Mouse (Mus musculus) thymus, adult 2 months (tissue): ENCODE results near the gene Gm20388.
"Not testable (repeated sequence)": the region's sequence is repeated elsewhere in the genome, so short reads cannot be mapped to it uniquely, and the experiment has no call there.

Experiments used
- CTCF ChIP-seq: fragments of 200-500 bp; IDR thresholded peaks from 2 replicates; pipeline ENCODE4 v1.5.1; 2012; ENCODE audit warnings: mild to moderate bottlenecking, control low read depth, low read length, moderate library complexity, borderline replicate concordance; ENCODE audit not compliant: control insufficient read depth, poor library complexity, insufficient read depth; ENCODE audit errors: extremely low read depth
- POLR2A ChIP-seq: fragments of 200-500 bp; IDR thresholded peaks from 2 replicates; pipeline ENCODE4 v1.6.1; 2012; ENCODE audit warnings: mild to moderate bottlenecking, low read length, control low read depth, moderate library complexity; ENCODE audit not compliant: control insufficient read depth, poor library complexity, insufficient read depth; ENCODE audit errors: extremely low read depth

DNA sequence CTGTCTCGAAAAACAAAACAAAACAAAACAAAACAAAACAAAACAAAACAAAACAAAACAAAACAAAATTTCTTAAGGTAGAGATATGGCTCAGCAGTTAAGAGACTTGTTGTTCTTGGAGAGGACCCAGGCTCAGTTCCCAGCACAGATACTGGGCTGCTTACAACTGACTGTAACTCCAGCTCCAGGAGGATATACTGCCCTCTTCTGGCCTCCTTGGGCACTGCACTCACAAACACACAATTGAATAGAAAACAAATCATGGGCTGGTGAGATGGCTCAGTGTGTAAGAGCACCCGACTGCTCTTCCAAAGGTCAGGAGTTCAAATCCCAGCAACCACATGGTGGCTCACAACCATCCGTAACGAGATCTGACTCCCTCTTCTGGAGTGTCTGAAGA, 813.5 kb downstream of the Gm20388 start:
- not testable (repeated sequence) for TF ChIP-seq CTCF, POLR2A
